Mouse (Mus musculus): ENCODE results near the gene Zfp266. TPM values are rescaled to one million over a fixed set of nuclear protein-coding genes. Genes with fewer than 3 reads are reported as not detected.

Zfp266 gene
- polyA plus RNA-seq, 1 experiment from 2014 or later, result 101 TPM

- WGBS, result 79% methylated on average over 1 of the region's 1 CpGs
- no peak for ATAC-seq
Measured at GRCm38 (mm10) chr9:20510346-20510745, 10.9 kb downstream of the Zfp266 start.

GRCm38 (mm10) chr9:20509676-20510075 lies 11.5 kb downstream of the Zfp266 start:
- ATAC-seq, result no peak
- 76% methylated on average over 3 of the region's 3 CpGs for WGBS

More at GRCm38 (mm10) chr9:20510346-20510745, 10.9 kb downstream of the Zfp266 start:
- H3K27me3 ChIP-seq (replicated peaks; ENCODE audit: control insufficient read depth, insufficient read depth, low read length), result no peaks in the 10 kb centered on the region
- no peak for DNase-seq (ENCODE audit: low spot score)
- H3K9me3 ChIP-seq (replicated peaks; ENCODE audit: control insufficient read depth, low read length), result no peaks in the 10 kb centered on the region
- H3K9ac ChIP-seq (ENCODE audit: low read length), result no peak overlapping the region
- H3K27ac ChIP-seq (ENCODE audit: low read depth, low read length), result no peak overlapping the region
- peaks cover 2% of the 10 kb centered on the region; the same call in 1 of the 2 replicates for H3K4me1 ChIP-seq (ENCODE audit: control insufficient read depth, insufficient read depth, low read length)
- peaks cover 69% of the 10 kb centered on the region for H3K36me3 ChIP-seq (ENCODE audit: control insufficient read depth, insufficient read depth, low read length)
- H3K4me3 ChIP-seq (ENCODE audit: low read depth, low read length), result no peak overlapping the region
- H3K4me2 ChIP-seq (ENCODE audit: low read length), result no peak overlapping the region

GRCm38 (mm10) chr9:20504801-20505200 lies 16.4 kb downstream of the Zfp266 start:
- Histone ChIP-seq H3K4me1 (ENCODE audit: control insufficient read depth, insufficient read depth, low read length) (no peaks in the 10 kb centered on the region), H3K27me3 (replicated peaks; ENCODE audit: control insufficient read depth, insufficient read depth, low read length) (no peaks in the 10 kb centered on the region), H3K36me3 (ENCODE audit: control insufficient read depth, insufficient read depth, low read length) (peaks cover 77% of the 10 kb centered on the region), H3K27ac (ENCODE audit: low read depth, low read length) (no peak overlapping the region), H3K9ac (ENCODE audit: low read length) (no peak overlapping the region), H3K4me2 (ENCODE audit: low read length) (no peak overlapping the region), H3K9me3 (replicated peaks; ENCODE audit: control insufficient read depth, low read length) (no peaks in the 10 kb centered on the region), H3K4me3 (ENCODE audit: low read depth, low read length) (no peak overlapping the region)
- WGBS, result 92% methylated on average over 5 of the region's 5 CpGs
- ATAC-seq, result no peak
- DNase-seq (ENCODE audit: low spot score), result no peak

More at GRCm38 (mm10) chr9:20509676-20510075, 11.5 kb downstream of the Zfp266 start:
- DNase-seq (ENCODE audit: low spot score), result no peak
- no peak overlapping the region for H3K4me2 ChIP-seq (ENCODE audit: low read length)
- no peak overlapping the region for H3K4me3 ChIP-seq (ENCODE audit: low read depth, low read length)
- H3K9ac ChIP-seq (ENCODE audit: low read length), result no peak overlapping the region
- H3K36me3 ChIP-seq (ENCODE audit: control insufficient read depth, insufficient read depth, low read length), result peaks cover 69% of the 10 kb centered on the region
- H3K9me3 ChIP-seq (replicated peaks; ENCODE audit: control insufficient read depth, low read length), result no peaks in the 10 kb centered on the region
- H3K27me3 ChIP-seq (replicated peaks; ENCODE audit: control insufficient read depth, insufficient read depth, low read length), result no peaks in the 10 kb centered on the region
- H3K27ac ChIP-seq (ENCODE audit: low read depth, low read length), result no peak overlapping the region
- no peaks in the 10 kb centered on the region; the same call in 1 of the 2 replicates for H3K4me1 ChIP-seq (ENCODE audit: control insufficient read depth, insufficient read depth, low read length)

GRCm38 (mm10) chr9:20493281-20493680 lies 27.9 kb downstream of the Zfp266 start:
- H3K4me1 ChIP-seq (ENCODE audit: control insufficient read depth, insufficient read depth, low read length), result peaks cover 8% of the 10 kb centered on the region
- peak overlapping the region; percentile 82 for H3K4me2 ChIP-seq (ENCODE audit: low read length)
- peaks cover 28% of the 10 kb centered on the region for H3K36me3 ChIP-seq (ENCODE audit: control insufficient read depth, insufficient read depth, low read length)
- H3K27me3 ChIP-seq (replicated peaks; ENCODE audit: control insufficient read depth, insufficient read depth, low read length), result no peaks in the 10 kb centered on the region
- no peak for ATAC-seq
- WGBS, result 10% methylated on average over 9 of the region's 9 CpGs
- H3K9me3 ChIP-seq (replicated peaks; ENCODE audit: control insufficient read depth, low read length), result no peaks in the 10 kb centered on the region
- no peak for DNase-seq (ENCODE audit: low spot score)
- peak overlapping the region; percentile 53 for H3K4me3 ChIP-seq (ENCODE audit: low read depth, low read length)
- peak overlapping the region; percentile 84 for H3K27ac ChIP-seq (ENCODE audit: low read depth, low read length)
- H3K9ac ChIP-seq (ENCODE audit: low read length), result peak overlapping the region; percentile 73

- Histone ChIP-seq H3K9me3 (replicated peaks; ENCODE audit: control insufficient read depth, low read length) (no peaks in the 10 kb centered on the region), H3K4me3 (ENCODE audit: low read depth, low read length) (peak within 1 kb of the TSS; percentile 53), H3K4me1 (ENCODE audit: control insufficient read depth, insufficient read depth, low read length) (peaks cover 8% of the 10 kb centered on the region), H3K36me3 (ENCODE audit: control insufficient read depth, insufficient read depth, low read length) (peaks cover 23% of the 10 kb centered on the region), H3K4me2 (ENCODE audit: low read length) (peak within 1 kb of the TSS; percentile 82), H3K27ac (ENCODE audit: low read depth, low read length) (peak within 1 kb of the TSS; percentile 84), H3K27me3 (replicated peaks; ENCODE audit: control insufficient read depth, insufficient read depth, low read length) (no peaks in the 10 kb centered on the region), H3K9ac (ENCODE audit: low read length) (peak within 1 kb of the TSS; percentile 73)
- peak; percentile 96 for DNase-seq (ENCODE audit: low spot score)
- peak; percentile 97 for ATAC-seq
- WGBS, result under 1% methylated on average over 40 of the region's 40 CpGs
Measured at GRCm38 (mm10) chr9:20492527-20493233, 28.5 kb downstream of the Zfp266 start, which contains the start of gene Zfp426. Zfp426 (minus strand) TSS chr9:20492746.

- H3K36me3 ChIP-seq (ENCODE audit: control insufficient read depth, insufficient read depth, low read length), result peaks cover 16% of the 10 kb centered on the region
- DNase-seq (ENCODE audit: low spot score) (peak; percentile 20), ATAC-seq (no peak)
- no peaks in the 10 kb centered on the region for H3K27me3 ChIP-seq (replicated peaks; ENCODE audit: control insufficient read depth, insufficient read depth, low read length)
- peaks cover 8% of the 10 kb centered on the region for H3K4me1 ChIP-seq (ENCODE audit: control insufficient read depth, insufficient read depth, low read length)
- H3K27ac ChIP-seq (ENCODE audit: low read depth, low read length), result peak overlapping the region; percentile 84
- H3K9ac ChIP-seq (ENCODE audit: low read length), result peak overlapping the region; percentile 73
- peak overlapping the region; percentile 53 for H3K4me3 ChIP-seq (ENCODE audit: low read depth, low read length)
- no peaks in the 10 kb centered on the region for H3K9me3 ChIP-seq (replicated peaks; ENCODE audit: control insufficient read depth, low read length)
- H3K4me2 ChIP-seq (ENCODE audit: low read length), result peak overlapping the region; percentile 82
- WGBS, result 11% methylated on average over 20 of the region's 20 CpGs
Measured at GRCm38 (mm10) chr9:20491858-20492526, 29.2 kb downstream of the Zfp266 start.

- no peak overlapping the region for H3K9ac ChIP-seq (ENCODE audit: low read length)
- H3K27ac ChIP-seq (ENCODE audit: low read depth, low read length), result no peak overlapping the region
- no peak overlapping the region for H3K4me2 ChIP-seq (ENCODE audit: low read length)
- no peaks in the 10 kb centered on the region for H3K27me3 ChIP-seq (replicated peaks; ENCODE audit: control insufficient read depth, insufficient read depth, low read length)
- no peaks in the 10 kb centered on the region for H3K9me3 ChIP-seq (replicated peaks; ENCODE audit: control insufficient read depth, low read length)
- 93% methylated on average over 5 of the region's 5 CpGs for WGBS
- DNase-seq (ENCODE audit: low spot score), result no peak
- no peak overlapping the region for H3K4me3 ChIP-seq (ENCODE audit: low read depth, low read length)
- H3K4me1 ChIP-seq (ENCODE audit: control insufficient read depth, insufficient read depth, low read length), result peaks cover 8% of the 10 kb centered on the region
- peaks cover 25% of the 10 kb centered on the region for H3K36me3 ChIP-seq (ENCODE audit: control insufficient read depth, insufficient read depth, low read length)
- ATAC-seq, result no peak
Measured at GRCm38 (mm10) chr9:20489536-20489935, 31.7 kb downstream of the Zfp266 start.

- DNase-seq (ENCODE audit: low spot score), result no peak
- WGBS, result 91% methylated on average over 5 of the region's 5 CpGs
- H3K27me3 ChIP-seq (replicated peaks; ENCODE audit: control insufficient read depth, insufficient read depth, low read length), result no peaks in the 10 kb centered on the region
- H3K27ac ChIP-seq (ENCODE audit: low read depth, low read length), result no peak overlapping the region
- H3K9me3 ChIP-seq (replicated peaks; ENCODE audit: control insufficient read depth, low read length), result no peaks in the 10 kb centered on the region
- H3K4me2 ChIP-seq (ENCODE audit: low read length), result no peak overlapping the region
- peaks cover 64% of the 10 kb centered on the region for H3K36me3 ChIP-seq (ENCODE audit: control insufficient read depth, insufficient read depth, low read length)
- no peak overlapping the region for H3K9ac ChIP-seq (ENCODE audit: low read length)
- no peaks in the 10 kb centered on the region for H3K4me1 ChIP-seq (ENCODE audit: control insufficient read depth, insufficient read depth, low read length)
- no peak overlapping the region for H3K4me3 ChIP-seq (ENCODE audit: low read depth, low read length)
- ATAC-seq, result no peak
Measured at GRCm38 (mm10) chr9:20479396-20479795, 41.8 kb downstream of the Zfp266 start.

GRCm38 (mm10) chr9:20476632-20477031 lies 44.6 kb downstream of the Zfp266 start:
- Histone ChIP-seq H3K27me3 (replicated peaks; ENCODE audit: control insufficient read depth, insufficient read depth, low read length) (no peaks in the 10 kb centered on the region), H3K4me2 (ENCODE audit: low read length) (no peak overlapping the region), H3K27ac (ENCODE audit: low read depth, low read length) (no peak overlapping the region), H3K36me3 (ENCODE audit: control insufficient read depth, insufficient read depth, low read length) (peaks cover 66% of the 10 kb centered on the region), H3K9me3 (replicated peaks; ENCODE audit: control insufficient read depth, low read length) (no peaks in the 10 kb centered on the region), H3K4me1 (ENCODE audit: control insufficient read depth, insufficient read depth, low read length) (no peaks in the 10 kb centered on the region), H3K4me3 (ENCODE audit: low read depth, low read length) (no peak overlapping the region), H3K9ac (ENCODE audit: low read length) (no peak overlapping the region)
- no peak for ATAC-seq
- WGBS, result 92% methylated on average over 1 of the region's 1 CpGs
- DNase-seq (ENCODE audit: low spot score), result no peak

Measured in forebrain, embryonic 14.5 days (tissue).